Mouse (Mus musculus) frontal cortex, postnatal 36 days (tissue): ENCODE results near the gene Rims1.

Experiments
- DNase-seq, 2 experiments: peaks; one replicate each; pipeline ENCODE4 v3.0.0; 2022; ENCODE audit warnings: low spot score in 2 of 2

Rims1 gene

GRCm38 (mm10) chr1:22805726-22806625 is at the start of gene Rims1:
TSS of gene Rims1 (minus strand) at chr1:22805994.
- peak; percentile 67 to 71 for DNase-seq

GRCm38 (mm10) chr1:22806626-22807096 is 867 bp upstream of the Rims1 start:
- no peak for DNase-seq

GRCm38 (mm10) chr1:22805025-22805725 is 619 bp downstream of the Rims1 start:
- DNase-seq, result peak in 1 of 2 experiments; percentile 41

GRCm38 (mm10) chr1:22804148-22804885 is 1.5 kb downstream of the Rims1 start:
- no peak for DNase-seq

- no peak for DNase-seq
Observed at GRCm38 (mm10) chr1:22803471-22803870, 2.3 kb downstream of the Rims1 start.

GRCm38 (mm10) chr1:22800276-22800675 is 5.5 kb downstream of the Rims1 start:
- DNase-seq, result no peak

- no peak for DNase-seq
Observed at GRCm38 (mm10) chr1:22797091-22797490, 8.7 kb downstream of the Rims1 start.

- DNase-seq, result peak in 1 of 2 experiments; percentile 34
Observed at GRCm38 (mm10) chr1:22789391-22789909, 16.3 kb downstream of the Rims1 start.

- DNase-seq, result no peak
Observed at GRCm38 (mm10) chr1:22787616-22788015, 18.2 kb downstream of the Rims1 start.

- DNase-seq, result no peak
Observed at GRCm38 (mm10) chr1:22770530-22771254, 35.1 kb downstream of the Rims1 start.

GRCm38 (mm10) chr1:22763376-22763775 is 42.4 kb downstream of the Rims1 start:
- DNase-seq, result peak; percentile 15 to 47

GRCm38 (mm10) chr1:22762780-22763179 is 43.0 kb downstream of the Rims1 start:
- no peak for DNase-seq

GRCm38 (mm10) chr1:22750536-22750935 is 55.3 kb downstream of the Rims1 start:
- DNase-seq, result no peak

GRCm38 (mm10) chr1:22744655-22745054 is 61.1 kb downstream of the Rims1 start:
- no peak for DNase-seq

GRCm38 (mm10) chr1:22737491-22737890 is 68.3 kb downstream of the Rims1 start:
- DNase-seq, result no peak

- no peak for DNase-seq
Observed at GRCm38 (mm10) chr1:22734429-22734828, 71.4 kb downstream of the Rims1 start.

- DNase-seq, result peak in 1 of 2 experiments; percentile 40
Observed at GRCm38 (mm10) chr1:22733281-22733680, 72.5 kb downstream of the Rims1 start.

- peak in 1 of 2 experiments; percentile 54 for DNase-seq
Observed at GRCm38 (mm10) chr1:22728207-22728606, 77.6 kb downstream of the Rims1 start.

GRCm38 (mm10) chr1:22721706-22722105 is 84.1 kb downstream of the Rims1 start:
- no peak for DNase-seq

- no peak for DNase-seq
Observed at GRCm38 (mm10) chr1:22720714-22721113, 85.1 kb downstream of the Rims1 start.

GRCm38 (mm10) chr1:22709461-22709860 is 96.3 kb downstream of the Rims1 start:
- DNase-seq, result no peak
